Mouse (Mus musculus) stomach, postnatal 0 days (tissue): ENCODE measurements at regions not wholly inside any gene's neighbourhood (a gene's known extent, or its start where the extent isn't known, plus 50 kb on each side); places are given as distances from the start of the nearest gene placed in this dataset.

Experiments
- CTCF ChIP-seq: IDR thresholded peaks from 2 replicates; pipeline ENCODE4 v1.5.1; 2016; ENCODE audit warnings: antibody characterized with exemption, low read depth, mild to moderate bottlenecking, moderate library complexity
- EP300 ChIP-seq: optimal IDR thresholded peaks from 2 replicates; pipeline ENCODE3; 2016; ENCODE audit warnings: antibody characterized with exemption

- TF ChIP-seq EP300 (no peak), CTCF (no peak)
Observed at GRCm38 (mm10) chr13:83115691-83116090, 388.1 kb upstream of the Mef2c start.
